Mouse (Mus musculus) T-helper 2 cell (primary cell): ENCODE data around the gene Tmf1.

Experiments used
- in situ Hi-C: fragments of 300-600 bp; cut with MboI, MseI; formaldehyde crosslinking; loops from one replicate; pipeline ENCODE4 v1.15.1; 2025; ENCODE audit warnings: high pct_unique_total_duplicates

Tmf1 gene

GRCm38 (mm10) chr6:97106777-97107176 lies 72.1 kb downstream of the Tmf1 start:
- in situ Hi-C loops = no loop called here

GRCm38 (mm10) chr6:97106106-97106505 lies 72.8 kb downstream of the Tmf1 start:
- in situ Hi-C loops = no loop called here

GRCm38 (mm10) chr6:97104264-97104852 lies 74.6 kb downstream of the Tmf1 start:
- in situ Hi-C loops = no loop called here
